Mouse (Mus musculus): ENCODE measurements around the gene Pkn1. TPM values are rescaled to one million over a fixed set of nuclear protein-coding genes. Genes with fewer than 3 reads are reported as not detected.
A peak's percentile ranks its signal among the peaks of the same experiment; 100 is the strongest.

Gene Pkn1
- total RNA-seq, 2 experiments from 2014 or later = 60.9 to 65.6 TPM

DNA sequence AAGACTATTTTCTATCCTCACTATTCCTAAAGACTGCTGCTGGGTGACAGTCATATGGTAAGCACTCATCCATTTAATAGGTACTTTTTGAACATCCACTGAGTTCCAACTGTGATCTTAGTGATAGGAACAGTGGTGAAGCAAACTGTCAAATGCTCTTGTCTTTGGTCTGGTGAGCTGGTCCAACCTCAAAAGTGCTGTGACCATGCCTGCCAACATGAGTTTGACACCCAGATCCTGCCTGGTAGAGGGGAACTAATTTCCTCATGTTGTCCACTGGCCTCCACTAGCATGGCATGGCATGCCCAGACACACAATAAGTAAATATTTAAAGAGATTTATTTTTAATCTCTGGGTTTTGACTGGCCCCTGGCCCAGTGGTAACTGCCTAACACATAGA is 82.4 kb downstream of the Pkn1 start:
- Histone ChIP-seq H3K27ac (peak overlapping the region; percentile 69), H3K4me3 (no peak overlapping the region)
- intact Hi-C loops (cut with DNase I) = no loop called here
- no peak for DNase-seq (ENCODE audit: extremely low spot score in 1 of 2, low spot score in 2 of 2)
- no peak for TF ChIP-seq CTCF (IDR thresholded peaks at IDR 0.05)

Small RNA genes within 50 kb of the gene (microRNA-seq; reads per million reads assigned to microRNA genes)
- 0 reads per million in 2 experiments for gene Mir1668

Other genes starting within 250 kb of the Pkn1 start
- gene Scoc, start 240.8 kb downstream of the Pkn1 start, total RNA-seq (2021) = 100 to 1,000 TPM; 210 to 211 TPM
- not detected for gene Olfr370, start 163.4 kb downstream of the Pkn1 start, total RNA-seq (2021)
- 100 to 1,000 TPM; 144 to 147 TPM for gene Ndufb7, start 132.5 kb downstream of the Pkn1 start, total RNA-seq (2021)
- 100 to 1,000 TPM; 572 to 605 TPM for gene Tecr, start 91.2 kb downstream of the Pkn1 start, total RNA-seq (2021)
- gene Dnajb1, start 91.0 kb downstream of the Pkn1 start, total RNA-seq (2021) = 10 to 100 TPM; 50.1 to 71.0 TPM
- 10 to 100 TPM; 84.6 to 88.2 TPM for gene Gipc1, start 46.5 kb downstream of the Pkn1 start, total RNA-seq (2021)
- gene Ptger1, start 32.5 kb downstream of the Pkn1 start, total RNA-seq (2021) = 1 to 10 TPM in 1 of 2 experiments, under 1 TPM in 1; 0.95 to 2.2 TPM
- 10 to 100 TPM; 19.9 to 20.2 TPM for gene Ddx39, start 16.0 kb upstream of the Pkn1 start, total RNA-seq (2021)
- 10 to 100 TPM in 1 of 2 experiments, 1 to 10 TPM in 1; 8.9 to 11.5 TPM for gene Adgre5, start 42.1 kb upstream of the Pkn1 start, total RNA-seq (2021)
- gene Adgrl1, start 200.9 kb upstream of the Pkn1 start, total RNA-seq (2021) = 100 to 1,000 TPM; 397 to 418 TPM